Mouse (Mus musculus): ENCODE data around the gene Zfp169.

Zfp169 gene

GRCm38 (mm10) chr13:48508661-48509060, 4.6 kb downstream of the Zfp169 start:
- no peak for DNase-seq

- DNase-seq = no peak
Observed at GRCm38 (mm10) chr13:48502422-48502821, 10.8 kb downstream of the Zfp169 start.

- DNase-seq = no peak
Observed at GRCm38 (mm10) chr13:48498676-48499075, 14.6 kb downstream of the Zfp169 start.

DNA sequence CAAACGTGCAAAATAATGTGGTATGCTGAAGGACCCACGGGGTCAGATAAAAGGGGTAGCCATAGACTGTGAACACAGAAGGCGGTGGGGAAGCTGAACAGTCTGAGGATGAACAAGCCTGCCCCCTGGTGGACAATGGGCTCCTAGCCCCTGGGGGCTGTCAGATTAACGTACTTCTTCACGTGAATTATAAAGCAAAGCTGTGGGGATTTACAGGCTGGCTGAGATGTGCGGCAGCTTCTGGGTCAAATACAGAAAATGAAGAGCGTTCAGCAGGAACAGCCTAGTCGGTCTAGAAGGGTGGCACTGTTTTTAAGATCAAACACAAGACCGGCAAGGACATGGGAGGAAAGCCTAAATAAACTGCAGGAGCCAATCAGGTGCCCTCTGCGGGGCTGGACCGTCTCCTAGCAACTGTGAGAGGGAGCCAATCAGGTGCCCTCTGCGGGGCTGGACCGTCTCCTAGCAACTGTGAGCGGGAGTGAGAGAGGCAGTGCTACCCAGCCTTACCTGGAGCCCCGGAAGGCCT, 15.5 kb downstream of the Zfp169 start:
- peak; percentile 48 for DNase-seq

DNA sequence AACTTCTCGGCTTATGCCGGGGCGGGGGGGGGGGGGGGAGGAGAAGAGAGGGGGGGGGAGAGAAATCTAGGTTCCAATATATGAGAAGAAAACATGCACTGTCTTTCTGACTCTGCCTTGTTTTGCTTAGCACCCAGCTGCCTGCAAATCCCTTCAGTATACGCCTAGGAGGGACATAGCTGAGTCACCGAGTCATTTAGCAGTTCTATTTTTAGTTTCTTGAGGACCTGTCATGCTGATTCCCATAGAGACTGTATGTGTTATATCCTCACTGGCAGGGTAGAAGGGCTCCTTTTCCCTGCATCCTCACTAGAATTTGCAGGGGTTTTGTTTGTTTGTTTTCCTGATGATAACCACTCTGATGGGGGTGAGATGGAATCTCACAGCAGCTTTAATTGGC, 20.1 kb downstream of the Zfp169 start:
- no peak for DNase-seq

DNA sequence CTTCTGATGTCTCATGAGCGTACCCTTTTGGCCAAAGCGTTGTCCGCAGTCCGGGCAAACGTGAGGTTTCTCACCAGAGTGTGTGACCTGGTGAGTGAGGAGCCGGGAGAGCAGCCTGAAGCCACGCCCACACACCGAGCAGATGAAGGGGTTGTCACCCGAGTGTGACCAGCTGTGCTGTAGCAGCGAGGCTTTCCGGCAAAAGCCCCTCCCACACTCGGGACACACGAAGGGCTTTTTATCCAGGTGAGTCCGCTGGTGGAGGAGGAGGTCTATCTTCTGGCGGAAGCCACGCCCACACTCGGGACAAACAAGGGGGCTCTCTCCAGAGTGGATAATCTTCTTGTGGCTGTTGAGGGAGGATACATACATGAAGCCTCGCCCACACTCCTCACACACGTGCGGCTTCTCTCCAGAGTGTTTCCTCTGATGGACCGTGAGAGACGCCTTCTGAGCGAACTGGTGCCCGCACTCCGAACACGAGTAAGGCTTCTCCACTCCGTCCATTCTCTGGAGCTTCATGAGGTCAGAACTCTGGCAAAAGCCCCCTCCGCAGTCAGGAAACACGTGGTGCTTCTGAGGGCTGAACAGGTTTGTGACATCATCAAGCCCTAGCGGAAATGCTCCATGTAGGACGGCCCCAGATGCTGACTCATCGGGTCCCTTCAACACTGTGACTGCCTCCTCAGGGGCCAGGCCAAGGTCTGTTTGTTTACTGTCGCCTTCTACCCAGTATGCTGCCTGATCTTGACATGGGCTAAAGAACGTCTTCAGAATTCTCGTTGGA, 22.7 kb downstream of the Zfp169 start:
- no peak for DNase-seq

GRCm38 (mm10) chr13:48483606-48484005, 29.6 kb downstream of the Zfp169 start:
- DNase-seq = no peak

GRCm38 (mm10) chr13:48468656-48469180, 44.5 kb downstream of the Zfp169 start:
- DNase-seq = no peak

DNA sequence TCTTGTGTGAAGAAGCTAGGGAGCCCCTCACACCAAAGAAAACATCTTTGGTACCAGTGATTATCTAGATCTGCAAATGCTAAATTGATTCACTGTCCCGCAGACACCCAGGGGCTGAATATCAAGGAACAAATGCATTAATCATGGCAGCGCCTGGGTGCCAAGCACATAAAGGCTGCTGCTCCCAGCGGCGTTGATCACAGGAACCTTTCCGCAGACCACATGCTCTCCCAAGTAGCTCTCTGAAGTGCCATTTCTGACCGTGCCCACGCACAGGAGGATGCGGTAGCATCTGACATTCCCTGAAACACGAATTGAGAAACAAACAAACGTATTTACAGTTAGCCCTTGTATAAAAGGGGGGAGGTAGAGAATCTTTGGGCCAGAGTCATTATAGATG, 47.1 kb downstream of the Zfp169 start:
- no peak for DNase-seq

DNA sequence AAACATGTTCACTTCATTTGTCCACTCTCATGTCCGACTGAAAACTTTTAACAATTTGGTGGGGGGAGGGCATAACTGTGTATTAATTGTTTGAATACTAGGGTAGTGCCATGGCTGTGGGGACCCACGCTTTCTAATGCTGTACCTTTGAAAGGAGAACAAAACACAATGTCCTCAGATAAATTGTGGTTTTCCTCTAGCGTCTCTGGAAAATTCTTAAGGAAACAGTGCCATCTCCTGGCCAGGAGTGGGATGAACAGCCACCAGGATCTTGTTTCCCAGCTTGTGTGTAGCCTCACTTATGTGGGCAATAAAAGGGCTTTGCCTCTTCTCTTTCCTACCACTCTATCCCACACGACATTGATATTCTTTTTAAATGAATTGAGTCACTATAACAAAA, 49.1 kb downstream of the Zfp169 start:
- peak; percentile 66 for DNase-seq

- no peak for DNase-seq
Observed at GRCm38 (mm10) chr13:48459280-48459679, 54.0 kb downstream of the Zfp169 start.

DNA sequence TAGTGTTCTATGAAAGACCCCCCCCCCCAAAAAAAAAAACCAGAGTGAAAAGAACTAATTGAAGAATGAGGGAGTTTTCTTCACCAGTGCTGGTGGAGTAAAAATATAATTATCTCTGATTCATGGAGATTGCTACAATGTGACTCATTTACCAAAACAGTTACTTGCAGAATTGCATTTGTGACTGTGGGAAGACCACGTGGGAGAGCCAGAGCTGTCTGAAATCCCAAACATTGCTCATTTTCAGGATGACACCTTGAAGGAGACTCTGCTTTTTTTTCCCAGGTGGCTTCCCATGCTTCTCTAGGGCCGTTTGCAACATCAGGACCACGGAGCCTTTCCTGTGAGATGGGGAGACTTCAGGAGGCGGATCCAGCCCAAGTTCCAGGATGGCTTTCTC, 65.1 kb downstream of the Zfp169 start:
- DNase-seq = no peak

DNA sequence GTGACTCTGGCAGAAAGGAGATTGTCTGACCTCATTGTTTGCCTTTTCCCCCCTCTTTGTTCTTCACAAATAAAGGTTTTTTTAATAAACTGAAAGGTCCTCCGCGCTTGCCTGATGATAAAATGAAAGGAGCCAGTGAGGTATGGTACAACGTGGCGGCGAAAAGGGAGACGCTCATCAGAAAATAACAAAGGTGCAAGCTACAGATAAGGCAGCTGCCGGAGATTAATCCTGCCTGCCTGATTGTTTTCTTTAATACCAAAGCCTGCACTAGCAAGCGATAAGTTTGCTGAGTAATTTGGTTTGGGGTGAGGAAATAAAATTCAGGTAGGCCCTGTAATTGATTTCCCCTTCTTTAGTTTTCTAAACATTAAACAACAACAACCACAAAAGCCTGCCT, 69.3 kb downstream of the Zfp169 start:
- no peak for DNase-seq

DNA sequence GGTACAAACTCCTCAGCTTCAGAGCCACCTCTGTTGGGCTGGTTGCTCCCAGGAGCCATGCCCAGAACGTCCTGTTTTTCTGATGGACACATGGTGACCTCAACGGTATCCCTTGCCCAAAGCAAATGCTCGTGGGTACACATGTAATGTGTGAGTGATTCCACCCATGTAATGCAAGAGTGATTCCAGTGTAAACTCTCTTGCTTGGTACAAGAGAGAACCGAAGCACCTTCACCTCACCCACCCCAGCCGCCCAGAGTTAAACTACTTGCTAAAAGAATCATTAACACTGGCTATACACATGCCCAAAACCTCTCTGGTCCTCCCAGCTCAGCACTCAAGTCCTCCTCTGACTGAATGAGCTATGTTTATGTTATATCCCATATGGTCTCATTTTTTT, 74.9 kb downstream of the Zfp169 start:
- DNase-seq = no peak

Measured in cerebellum, adult 8-10 months (tissue).